Mouse (Mus musculus): ENCODE results near the gene Fezf1. TPM values are rescaled to one million over a fixed set of nuclear protein-coding genes. Genes with fewer than 3 reads are reported as not detected.
A peak's percentile ranks its signal among the peaks of the same experiment; 100 is the strongest.

Gene Fezf1
- polyA plus RNA-seq, 1 experiment from 2014 or later = 13.6 TPM

DNA sequence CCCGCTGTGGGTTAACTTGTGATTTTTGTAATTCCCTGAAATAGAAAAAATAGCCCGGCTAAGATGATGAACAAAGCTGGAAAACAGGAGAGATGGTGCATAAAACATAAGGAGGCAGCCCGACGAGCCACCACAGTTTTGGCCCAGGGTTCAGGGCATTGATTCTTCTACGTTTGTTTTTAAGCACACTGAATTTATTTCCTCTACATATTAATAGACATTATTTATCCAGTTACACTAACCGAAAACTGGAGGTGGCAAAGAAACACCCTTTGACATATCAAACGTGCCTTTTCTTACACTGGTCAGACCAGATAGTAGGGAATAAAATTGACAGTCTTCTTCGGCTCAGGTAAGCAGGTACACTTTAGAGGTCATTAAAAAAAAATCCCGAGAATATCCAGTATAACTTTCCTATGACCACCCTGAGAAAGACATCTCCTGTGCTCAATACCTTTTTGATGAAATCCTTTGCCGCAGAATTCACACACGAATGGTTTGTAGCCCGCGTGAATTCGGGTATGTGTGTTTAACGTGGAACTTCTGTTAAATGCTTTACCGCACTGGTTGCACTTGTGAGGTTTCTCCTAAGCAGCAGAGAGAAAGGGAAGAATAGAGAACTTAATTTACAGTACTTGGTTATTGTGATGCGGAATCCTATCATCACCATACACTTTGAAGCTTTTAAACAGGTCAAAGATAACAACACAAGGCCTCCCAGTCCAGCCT lies 1.9 kb downstream of the Fezf1 start:
- 4% methylated on average over 17 of the region's 17 CpGs for WGBS
- Histone ChIP-seq H3K4me2 (peak overlapping the region; percentile 78), H3K4me1 (peaks cover 43% of the 10 kb centered on the region), H3K27me3 (peaks cover 85% of the 10 kb centered on the region), H3K36me3 (ENCODE audit: poor library complexity, severe bottlenecking) (no peaks in the 10 kb centered on the region), H3K27ac (no peak overlapping the region; the same call in 1 of the 2 replicates), H3K9me3 (replicated peaks) (no peaks in the 10 kb centered on the region), H3K4me3 (peak overlapping the region; percentile 49), H3K9ac (peak overlapping the region; percentile 62)
- ATAC-seq = no peak

DNA sequence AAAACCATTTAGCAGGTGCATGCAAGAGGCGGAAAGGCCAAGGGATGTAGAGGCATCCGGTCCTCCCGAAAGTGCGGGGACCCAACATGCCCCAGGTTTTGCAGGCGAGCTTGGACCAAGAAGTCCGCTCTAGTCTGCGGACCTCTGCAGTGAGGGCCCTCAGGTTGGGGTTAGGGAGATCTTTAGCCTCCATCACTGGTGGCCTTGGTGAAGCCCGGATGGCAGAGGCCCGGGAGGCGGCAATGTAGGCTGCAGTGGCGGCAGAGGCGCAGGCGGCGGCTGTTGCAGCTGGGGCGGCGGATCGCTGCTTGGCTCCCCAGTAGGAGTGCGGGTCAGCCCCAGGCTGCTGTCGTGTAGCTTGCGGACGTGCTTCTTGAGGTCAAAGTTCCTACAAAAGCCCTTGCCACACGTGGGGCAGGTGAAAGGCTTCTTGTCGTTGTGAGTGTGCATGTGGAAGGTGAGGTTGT lies 2.6 kb downstream of the Fezf1 start:
- Histone ChIP-seq H3K36me3 (ENCODE audit: poor library complexity, severe bottlenecking) (no peaks in the 10 kb centered on the region), H3K27me3 (peaks cover 89% of the 10 kb centered on the region), H3K4me1 (peaks cover 43% of the 10 kb centered on the region), H3K9ac (peak overlapping the region; percentile 51), H3K9me3 (replicated peaks) (no peaks in the 10 kb centered on the region), H3K4me3 (peak overlapping the region; percentile 49), H3K27ac (0 out of 2 replicates have a peak overlapping the region, but pooled peaks have one; percentile 5), H3K4me2 (peak overlapping the region; percentile 78)
- ATAC-seq = no peak
- WGBS = 4% methylated on average over 23 of the region's 23 CpGs

- Histone ChIP-seq H3K4me2 (peak overlapping the region; percentile 78), H3K27me3 (peaks cover 89% of the 10 kb centered on the region), H3K9me3 (replicated peaks) (no peaks in the 10 kb centered on the region), H3K4me3 (peak overlapping the region; percentile 49), H3K9ac (peak overlapping the region; percentile 51; the same call in 1 of the 2 replicates), H3K27ac (no peak overlapping the region), H3K36me3 (ENCODE audit: poor library complexity, severe bottlenecking) (no peaks in the 10 kb centered on the region), H3K4me1 (peaks cover 40% of the 10 kb centered on the region)
- no peak for ATAC-seq
- 15% methylated on average over 9 of the region's 9 CpGs for WGBS
Measured at GRCm38 (mm10) chr6:23245121-23245520, 3.0 kb downstream of the Fezf1 start.

- Histone ChIP-seq H3K4me3 (no peak overlapping the region), H3K36me3 (ENCODE audit: poor library complexity, severe bottlenecking) (no peaks in the 10 kb centered on the region), H3K27me3 (peaks cover 91% of the 10 kb centered on the region), H3K4me1 (peaks cover 31% of the 10 kb centered on the region), H3K9me3 (replicated peaks) (no peaks in the 10 kb centered on the region), H3K9ac (no peak overlapping the region), H3K4me2 (peak overlapping the region; percentile 33), H3K27ac (no peak overlapping the region)
- peak; percentile 90 for ATAC-seq
- 6% methylated on average over 15 of the region's 15 CpGs for WGBS
Measured at GRCm38 (mm10) chr6:23243821-23244760, 4.1 kb downstream of the Fezf1 start.

GRCm38 (mm10) chr6:23211499-23211898 lies 36.7 kb downstream of the Fezf1 start:
- H3K4me2 ChIP-seq = no peak overlapping the region
- no peak overlapping the region for H3K4me3 ChIP-seq
- ATAC-seq = no peak
- no peak overlapping the region for H3K9ac ChIP-seq
- H3K9me3 ChIP-seq (replicated peaks) = no peaks in the 10 kb centered on the region
- H3K4me1 ChIP-seq = no peaks in the 10 kb centered on the region
- H3K27me3 ChIP-seq = no peaks in the 10 kb centered on the region
- 12% methylated on average over 3 of the region's 3 CpGs for WGBS
- H3K27ac ChIP-seq = no peak overlapping the region
- H3K36me3 ChIP-seq (ENCODE audit: poor library complexity, severe bottlenecking) = no peaks in the 10 kb centered on the region

GRCm38 (mm10) chr6:23207791-23208190 lies 40.4 kb downstream of the Fezf1 start:
- peak; percentile 30; the same call in 1 of the 2 replicates for ATAC-seq

DNA sequence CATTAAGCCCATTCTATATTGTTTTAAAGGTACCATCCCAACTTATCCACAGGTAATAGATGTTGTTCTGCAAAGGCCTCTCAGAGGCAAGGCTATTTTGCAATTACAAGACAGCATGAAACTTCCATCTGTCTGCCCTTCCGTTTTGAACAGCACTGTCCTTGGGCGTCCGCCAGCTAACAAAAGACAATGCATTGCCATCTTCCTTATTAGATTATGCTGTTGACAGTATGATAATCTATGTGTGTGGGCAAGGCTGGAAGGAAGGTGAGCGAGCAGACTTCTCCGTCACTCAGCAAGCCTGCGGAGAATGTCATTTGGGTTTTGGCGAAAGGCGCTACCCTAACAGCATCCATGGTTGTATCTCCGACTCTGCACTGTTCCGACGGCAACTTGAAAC lies 45.5 kb downstream of the Fezf1 start:
- H3K27me3 ChIP-seq = no peaks in the 10 kb centered on the region
- WGBS = 78% methylated on average over 11 of the region's 11 CpGs
- H3K27ac ChIP-seq = no peak overlapping the region
- no peak overlapping the region for H3K4me3 ChIP-seq
- no peaks in the 10 kb centered on the region for H3K36me3 ChIP-seq (ENCODE audit: poor library complexity, severe bottlenecking)
- H3K9me3 ChIP-seq (replicated peaks) = peaks cover 3% of the 10 kb centered on the region; the same call in 1 of the 2 replicates
- H3K9ac ChIP-seq = no peak overlapping the region
- no peak for ATAC-seq
- H3K4me1 ChIP-seq = no peaks in the 10 kb centered on the region
- no peak overlapping the region for H3K4me2 ChIP-seq

More at GRCm38 (mm10) chr6:23207791-23208190, 40.4 kb downstream of the Fezf1 start:
- H3K9me3 ChIP-seq (replicated peaks) = no peaks in the 10 kb centered on the region
- no peaks in the 10 kb centered on the region for H3K36me3 ChIP-seq (ENCODE audit: poor library complexity, severe bottlenecking)
- 51% methylated on average over 4 of the region's 4 CpGs for WGBS
- no peak overlapping the region for H3K9ac ChIP-seq
- H3K4me3 ChIP-seq = no peak overlapping the region
- H3K27ac ChIP-seq = no peak overlapping the region
- H3K4me2 ChIP-seq = no peak overlapping the region
- no peaks in the 10 kb centered on the region for H3K27me3 ChIP-seq
- no peaks in the 10 kb centered on the region for H3K4me1 ChIP-seq

Other genes starting within 250 kb of the Fezf1 start
- gene Aass, start 115.4 kb downstream of the Fezf1 start, polyA plus RNA-seq (2015; fragmentation: Nextera tagmentation; extraction: Ambion mirVana) = 0.90 and 1.1 TPM in 2 replicates